In the genomic region with DNA sequence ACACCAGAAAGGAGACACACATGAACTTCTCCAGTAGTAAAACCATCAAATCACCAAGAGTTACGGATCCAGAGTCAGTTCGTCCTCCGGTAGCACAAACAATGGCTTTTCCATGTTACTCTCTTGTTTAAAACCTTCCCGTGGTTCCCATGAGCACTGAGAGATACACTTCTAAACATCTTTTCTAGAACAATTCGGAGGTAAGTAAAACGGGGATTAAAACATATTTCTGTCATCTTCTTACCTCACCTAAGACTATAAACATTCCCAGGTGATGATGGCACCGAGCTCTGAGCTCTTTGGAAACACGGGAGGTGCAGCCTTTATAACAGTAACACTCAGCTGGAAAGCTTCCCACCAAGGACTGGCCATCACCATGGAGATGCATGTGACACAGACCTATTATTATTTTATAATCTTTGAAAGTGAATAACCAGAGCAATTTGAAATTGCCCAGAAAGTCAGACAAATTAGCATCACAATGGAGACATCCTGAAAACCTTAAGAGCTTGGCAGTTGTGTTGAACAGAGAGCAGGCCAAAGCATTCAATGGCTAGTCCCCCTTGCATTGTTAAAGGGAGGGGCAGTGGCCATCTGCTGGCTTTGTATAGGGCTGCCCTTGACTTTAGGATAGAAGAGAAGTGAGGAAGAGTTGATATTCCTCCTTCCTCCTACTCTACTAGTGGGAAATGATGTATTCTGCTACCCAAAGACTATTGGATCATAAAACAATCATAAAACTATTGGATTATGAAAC, we compare ENCODE assay signal across 9 mouse cellular contexts. TPM values are rescaled to one million over a fixed set of nuclear protein-coding genes. Genes with fewer than 3 reads are reported as not detected.
A peak's percentile ranks its signal among the peaks of the same experiment; 100 is the strongest.
DNase-seq lines count a peak whose midpoint lies in the region; ATAC-seq and TF ChIP-seq lines count a peak whose summit lies in the region.
"Had no signal": no experiment of that assay in that cellular context is flagged by ENCODE, and none has a peak within 500 bp of the region (broad histone marks: within the 10 kb centered on the region; RNA-seq: fewer than 3 reads in every experiment).

No protein-coding gene starts in this region.

- H3K9me3 ChIP-seq in forebrain, postnatal 0 days (ENCODE audit: low read length), result no peaks in the 10 kb centered on the region
- no peaks in the 10 kb centered on the region for H3K9me3 ChIP-seq in midbrain, embryonic 12.5 days
- H3K9me3 ChIP-seq in limb, embryonic 10.5 days (replicated peaks), result no peaks in the 10 kb centered on the region
- H3K9me3 ChIP-seq: heart, embryonic 10.5 days; limb, embryonic 12.5 days had no signal

- H3K4me1 ChIP-seq in forebrain, postnatal 0 days (ENCODE audit: insufficient read depth), result 0 out of 2 replicates have a peak, but pooled peaks cover 4% of the 10 kb centered on the region
- H3K4me1 ChIP-seq in midbrain, embryonic 12.5 days, result peaks cover 27% of the 10 kb centered on the region
- peaks cover 3% of the 10 kb centered on the region; the same call in 1 of the 2 replicates for H3K4me1 ChIP-seq in limb, embryonic 10.5 days
- H3K4me1 ChIP-seq: heart, embryonic 10.5 days; limb, embryonic 12.5 days had no signal

- H3K27ac ChIP-seq in forebrain, postnatal 0 days (ENCODE audit: low read depth, low read length), result no peak overlapping the region
- peak overlapping the region; percentile 79 for H3K27ac ChIP-seq in midbrain, embryonic 12.5 days (replicated peaks)
- H3K27ac ChIP-seq in limb, embryonic 10.5 days, result no peak overlapping the region
- H3K27ac ChIP-seq: heart, embryonic 10.5 days; limb, embryonic 12.5 days had no signal

- H3K4me2 ChIP-seq in forebrain, postnatal 0 days (ENCODE audit: low read depth), result 0 out of 2 replicates have a peak overlapping the region, but pooled peaks have one; percentile 46
- no peak overlapping the region for H3K4me2 ChIP-seq in midbrain, embryonic 12.5 days (replicated peaks)
- H3K4me2 ChIP-seq: limb, embryonic 12.5 days had no signal

- TF ChIP-seq CTCF in forebrain, postnatal 0 days (IDR thresholded peaks at IDR 0.05; ENCODE audit: low read depth), result no peak

- no peaks in the 10 kb centered on the region for H3K27me3 ChIP-seq in forebrain, postnatal 0 days (ENCODE audit: insufficient read depth, low read length)
- no peaks in the 10 kb centered on the region for H3K27me3 ChIP-seq in midbrain, embryonic 12.5 days
- H3K27me3 ChIP-seq in limb, embryonic 10.5 days (ENCODE audit: low read depth, poor library complexity, severe bottlenecking), result no peaks in the 10 kb centered on the region
- H3K27me3 ChIP-seq: limb, embryonic 12.5 days had no signal

- 54% methylated on average over 8 of the region's 8 CpGs for WGBS in forebrain, postnatal 0 days
- 65% methylated on average over 8 of the region's 8 CpGs for WGBS in midbrain, embryonic 12.5 days
- WGBS in limb, embryonic 10.5 days, result 89% methylated on average over 8 of the region's 8 CpGs

- ATAC-seq in forebrain, postnatal 0 days, result no peak
- ATAC-seq in midbrain, embryonic 12.5 days (ENCODE audit: low FRiP score, low read depth), result peak; percentile 42; the same call in 1 of the 2 replicates
- no peak for ATAC-seq in monocyte, adult 5-6 weeks (replicated peaks; ENCODE audit: insufficient number of reproducible peaks, low FRiP score, low TSS enrichment, poor library complexity, severe bottlenecking)

- peak; percentile 35 for DNase-seq in retina, postnatal 1 day
- DNase-seq in retina, embryonic 14.5 days (ENCODE audit: low spot score), result no peak
- no peak for DNase-seq in forebrain, postnatal 0 days
- no peak for DNase-seq in limb, embryonic 10.5 days (ENCODE audit: low spot score)
- no peak for DNase-seq in thymus, postnatal 36 days

- no peaks in the 10 kb centered on the region for H3K36me3 ChIP-seq in forebrain, postnatal 0 days (ENCODE audit: insufficient read depth)
- H3K36me3 ChIP-seq in midbrain, embryonic 12.5 days, result peaks cover 12% of the 10 kb centered on the region
- peaks cover 85% of the 10 kb centered on the region for H3K36me3 ChIP-seq in limb, embryonic 10.5 days

- no peak overlapping the region for H3K9ac ChIP-seq in forebrain, postnatal 0 days
- H3K9ac ChIP-seq in midbrain, embryonic 12.5 days (replicated peaks), result no peak overlapping the region
- H3K9ac ChIP-seq: limb, embryonic 12.5 days had no signal

- no peak overlapping the region for H3K4me3 ChIP-seq in forebrain, postnatal 0 days (ENCODE audit: low read depth, low read length)
- no peak overlapping the region for H3K4me3 ChIP-seq in midbrain, embryonic 12.5 days
- no peak overlapping the region for H3K4me3 ChIP-seq in limb, embryonic 10.5 days
- H3K4me3 ChIP-seq: heart, embryonic 10.5 days; limb, embryonic 12.5 days had no signal

RNA-seq across cellular contexts. Expression of gene Cbr4, which starts 29.4 kb away (rescaled TPM):
- 8.3 and 12.2 TPM in 2 replicates for total RNA-seq in forebrain, postnatal 0 days (2014; rRNA removed)
- 23.0 and 28.9 TPM in 2 replicates for polyA plus RNA-seq in forebrain, postnatal 0 days (2015; fragmentation: Nextera tagmentation; extraction: Ambion mirVana)
- 25.4 and 26.7 TPM in 2 replicates for polyA plus RNA-seq in midbrain, embryonic 12.5 days (2016; fragmentation: Nextera tagmentation; extraction: Ambion mirVana)
- 23.2 and 28.2 TPM in 2 replicates for polyA plus RNA-seq in limb, embryonic 10.5 days (2016; fragmentation: Nextera tagmentation; extraction: Ambion mirVana)
- total RNA-seq in monocyte, adult 5-6 weeks (2017), result 6.7 to 45.6 TPM (median 20.7 TPM) in 3 replicates
